Mouse (Mus musculus): ENCODE results near the gene Otol1.

Otol1 gene

GRCm38 (mm10) chr3:70007313-70007712 lies at the start of gene Otol1:
Gene Otol1, plus strand, starts transcription at chr3:70007613.
- DNase-seq (ENCODE audit: low read depth, low spot score) = no peak

- peak; percentile 22 for DNase-seq (ENCODE audit: low read depth, low spot score)
Measured at GRCm38 (mm10) chr3:69962187-69962586, 45.2 kb upstream of the Otol1 start.

- DNase-seq (ENCODE audit: low read depth, low spot score) = peak; percentile 48
Measured at GRCm38 (mm10) chr3:69971482-69972097, 35.8 kb upstream of the Otol1 start.

- DNase-seq (ENCODE audit: low read depth, low spot score) = no peak
Measured at GRCm38 (mm10) chr3:69978092-69978491, 29.3 kb upstream of the Otol1 start.

- no peak for DNase-seq (ENCODE audit: low read depth, low spot score)
Measured at GRCm38 (mm10) chr3:69993806-69994205, 13.6 kb upstream of the Otol1 start.

GRCm38 (mm10) chr3:70001540-70001939 lies 5.9 kb upstream of the Otol1 start:
- no peak for DNase-seq (ENCODE audit: low read depth, low spot score)

GRCm38 (mm10) chr3:70003126-70003764 lies 4.2 kb upstream of the Otol1 start:
- peak; percentile 36 for DNase-seq (ENCODE audit: low read depth, low spot score)

GRCm38 (mm10) chr3:70003955-70004354 lies 3.5 kb upstream of the Otol1 start:
- DNase-seq (ENCODE audit: low read depth, low spot score) = peak; percentile 33

GRCm38 (mm10) chr3:70004379-70004778 lies 3.0 kb upstream of the Otol1 start:
- no peak for DNase-seq (ENCODE audit: low read depth, low spot score)

- no peak for DNase-seq (ENCODE audit: low read depth, low spot score)
Measured at GRCm38 (mm10) chr3:70012641-70013040, 5.2 kb downstream of the Otol1 start.

- no peak for DNase-seq (ENCODE audit: low read depth, low spot score)
Measured at GRCm38 (mm10) chr3:70026605-70027004, 19.2 kb downstream of the Otol1 start.

- DNase-seq (ENCODE audit: low read depth, low spot score) = peak; percentile 24
Measured at GRCm38 (mm10) chr3:70029260-70029659, 21.8 kb downstream of the Otol1 start.

GRCm38 (mm10) chr3:70035593-70035992 lies 28.2 kb downstream of the Otol1 start:
- peak; percentile 75 for DNase-seq (ENCODE audit: low read depth, low spot score)
